ENCODE assay signal across 8 mouse cellular contexts in genomic region chr3:32395771-32396551, GRCm38 (mm10). TPM values are rescaled to one million over a fixed set of nuclear protein-coding genes. Genes with fewer than 3 reads are reported as not detected.
DNase-seq lines count a peak whose midpoint lies in the region; ATAC-seq and TF ChIP-seq lines count a peak whose summit lies in the region.

No protein-coding gene starts in this region.

- H3K4me2 ChIP-seq in stomach, embryonic 15.5 days = peak overlapping the region; percentile 82

- 36% methylated on average over 24 of the region's 24 CpGs for WGBS in limb, embryonic 10.5 days
- WGBS in midbrain, embryonic 10.5 days = 35% methylated on average over 24 of the region's 24 CpGs
- WGBS in stomach, embryonic 15.5 days = 20% methylated on average over 24 of the region's 24 CpGs

- no peak; the same call in 1 of the 2 replicates for TF ChIP-seq CTCF in layer of hippocampus, adult 2 months (conservative IDR thresholded peaks at IDR 0.05)

- H3K9me3 ChIP-seq in limb, embryonic 10.5 days (replicated peaks) = no peaks in the 10 kb centered on the region
- H3K9me3 ChIP-seq in midbrain, embryonic 10.5 days (replicated peaks) = no peaks in the 10 kb centered on the region
- no peaks in the 10 kb centered on the region for H3K9me3 ChIP-seq in stomach, embryonic 15.5 days

- peaks cover 32% of the 10 kb centered on the region for H3K4me1 ChIP-seq in limb, embryonic 10.5 days
- H3K4me1 ChIP-seq in midbrain, embryonic 10.5 days = peaks cover 28% of the 10 kb centered on the region
- H3K4me1 ChIP-seq in stomach, embryonic 15.5 days = peaks cover 26% of the 10 kb centered on the region; the same call in 1 of the 2 replicates

- no peak for DNase-seq in layer of hippocampus, adult 2 months (ENCODE audit: low spot score in 2 of 2)
- no peak for DNase-seq in layer of hippocampus, adult 18-20 months (ENCODE audit: low spot score in 2 of 2)
- peak; percentile 24 to 44 for DNase-seq in adrenal gland, postnatal 36 days
- peak; percentile 52 for DNase-seq in heart, postnatal 4 days
- peak; percentile 42 for DNase-seq in limb, embryonic 10.5 days (ENCODE audit: low spot score)
- peak; percentile 41 for DNase-seq in midbrain, embryonic 10.5 days (ENCODE audit: low spot score)

- peak overlapping the region; percentile 52; the same call in 1 of the 2 replicates for H3K9ac ChIP-seq in stomach, embryonic 15.5 days

- H3K27ac ChIP-seq in layer of hippocampus, adult 2 months = peak overlapping the region; percentile 92
- peak overlapping the region; percentile 98 for H3K27ac ChIP-seq in limb, embryonic 10.5 days
- H3K27ac ChIP-seq in midbrain, embryonic 10.5 days (replicated peaks) = peak overlapping the region; percentile 94
- H3K27ac ChIP-seq in stomach, embryonic 15.5 days = peak overlapping the region; percentile 95

- H3K27me3 ChIP-seq in limb, embryonic 10.5 days (ENCODE audit: low read depth, poor library complexity, severe bottlenecking) = no peaks in the 10 kb centered on the region
- H3K27me3 ChIP-seq in midbrain, embryonic 10.5 days (ENCODE audit: low read depth, poor library complexity, severe bottlenecking) = peaks cover 4% of the 10 kb centered on the region; the same call in 1 of the 2 replicates
- H3K27me3 ChIP-seq in stomach, embryonic 15.5 days (replicated peaks) = no peaks in the 10 kb centered on the region

- ATAC-seq in erythroblast, adult 5-6 weeks (replicated peaks; ENCODE audit: low FRiP score, poor library complexity, severe bottlenecking) = peak; percentile 18
- no peak for ATAC-seq in stomach, embryonic 15.5 days (ENCODE audit: insufficient read depth, low FRiP score, low read depth)

- peak overlapping the region; percentile 70 for H3K4me3 ChIP-seq in layer of hippocampus, adult 2 months
- H3K4me3 ChIP-seq in limb, embryonic 10.5 days = peak overlapping the region; percentile 89
- H3K4me3 ChIP-seq in midbrain, embryonic 10.5 days = peak overlapping the region; percentile 94
- H3K4me3 ChIP-seq in stomach, embryonic 15.5 days (replicated peaks) = peak overlapping the region; percentile 72

- no peaks in the 10 kb centered on the region for H3K36me3 ChIP-seq in limb, embryonic 10.5 days
- H3K36me3 ChIP-seq in midbrain, embryonic 10.5 days = no peaks in the 10 kb centered on the region
- no peaks in the 10 kb centered on the region for H3K36me3 ChIP-seq in stomach, embryonic 15.5 days

RNA-seq across cellular contexts. Expression of gene Pik3ca, which starts 1.5 kb away (rescaled TPM):
- total RNA-seq in layer of hippocampus, adult 2 months (2021) = 10 to 100 TPM; 47.8 to 51.9 TPM
- total RNA-seq in layer of hippocampus, adult 18-20 months (2021) = 10 to 100 TPM; 47.4 to 52.0 TPM
- 10 to 100 TPM; 52.4 to 62.6 TPM for total RNA-seq in adrenal gland, postnatal 36 days (2021)
- total RNA-seq in erythroblast, adult 5-6 weeks (2015; ENCODE audit: low replicate concordance) = 13.4 and 18.1 TPM in 2 replicates
- 19.8 and 34.8 TPM in 2 replicates for total RNA-seq in erythroblast, adult 5-6 weeks (2017; ENCODE audit: low replicate concordance)
- total RNA-seq in heart, postnatal 4 days (2021) = 10 to 100 TPM; 42.0 to 44.3 TPM
- polyA plus RNA-seq in limb, embryonic 10.5 days (2016; fragmentation: Nextera tagmentation; extraction: Ambion mirVana) = 8.3 and 8.6 TPM in 2 replicates
- polyA plus RNA-seq in midbrain, embryonic 10.5 days (2016; fragmentation: Nextera tagmentation; extraction: Ambion mirVana) = 6.1 and 6.6 TPM in 2 replicates
- 8.7 and 10.7 TPM in 2 replicates for polyA plus RNA-seq in stomach, embryonic 15.5 days (2015; fragmentation: Nextera tagmentation; extraction: Ambion mirVana)

RNA-seq across cellular contexts. Expression of gene Zmat3, which starts 30.1 kb away (rescaled TPM):
- total RNA-seq in layer of hippocampus, adult 2 months (2021) = 10 to 100 TPM; 58.2 to 59.9 TPM
- 10 to 100 TPM; 59.5 to 59.8 TPM for total RNA-seq in layer of hippocampus, adult 18-20 months (2021)
- total RNA-seq in adrenal gland, postnatal 36 days (2021) = 10 to 100 TPM; 19.1 to 22.3 TPM
- total RNA-seq in erythroblast, adult 5-6 weeks (2015; ENCODE audit: low replicate concordance) = 0.42 and 1.2 TPM in 2 replicates
- total RNA-seq in erythroblast, adult 5-6 weeks (2017; ENCODE audit: low replicate concordance) = 0.14 and 0.26 TPM in 2 replicates
- total RNA-seq in heart, postnatal 4 days (2021) = 10 to 100 TPM; 13.8 to 14.1 TPM
- 4.7 and 5.4 TPM in 2 replicates for polyA plus RNA-seq in limb, embryonic 10.5 days (2016; fragmentation: Nextera tagmentation; extraction: Ambion mirVana)
- 7.5 and 8.2 TPM in 2 replicates for polyA plus RNA-seq in midbrain, embryonic 10.5 days (2016; fragmentation: Nextera tagmentation; extraction: Ambion mirVana)
- polyA plus RNA-seq in stomach, embryonic 15.5 days (2015; fragmentation: Nextera tagmentation; extraction: Ambion mirVana) = 5.8 and 6.1 TPM in 2 replicates

Comparison
In these comparisons a context has a peak if more than half of its experiments do, and no peak if none do; other contexts are left out.
1. DNase-seq: peak in adrenal gland, postnatal 36 days (2 of 2), heart, postnatal 4 days (single experiment), limb, embryonic 10.5 days (single experiment) and midbrain, embryonic 10.5 days (single experiment); none in layer of hippocampus, adult 2 months (0 of 2) and layer of hippocampus, adult 18-20 months (0 of 2).
2. RNA of gene Zmat3, which starts 30.1 kb away (total RNA-seq): 58.2 to 59.9 TPM in layer of hippocampus, adult 2 months, 59.5 to 59.8 TPM in layer of hippocampus, adult 18-20 months, 19.1 to 22.3 TPM in adrenal gland, postnatal 36 days and 13.8 to 14.1 TPM in heart, postnatal 4 days; 0.14 to 1.2 TPM in erythroblast, adult 5-6 weeks; every median in the first group is over 4 times any median in the second.
3. Peak in every context shown above with its lines, with median percentiles within 50 percentile points of each other: H3K27ac ChIP-seq and H3K4me3 ChIP-seq.